Mouse (Mus musculus): ENCODE results near the gene Kcnc1.

- no peak for TF ChIP-seq CTCF (conservative IDR thresholded peaks at IDR 0.05; ENCODE audit: insufficient read depth, insufficient read length, low read depth, low read length)
- no peak for TF ChIP-seq POLR2A (IDR thresholded peaks at IDR 0.05; ENCODE audit: low read depth, low read length)
These were observed 25.2 kb upstream of the Kcnc1 start for GRCm38 (mm10) chr7:46371104-46371503.
